Mouse (Mus musculus): Measurements from ENCODE around the gene Ifit1.
"Not testable (repeated sequence)": the region's sequence is repeated elsewhere in the genome, so short reads cannot be mapped to it uniquely, and the experiment has no call there.

The Ifit1 gene

GRCm38 (mm10) chr19:34640623-34641022 lies at the start of gene Ifit1, which contains the start of gene Ifit1bl2:
TSS of gene Ifit1 (plus strand) at chr19:34640871.
TSS of gene Ifit1bl2 (minus strand) at chr19:34640743.
- DNase-seq (ENCODE audit: low spot score), result no peak

DNA sequence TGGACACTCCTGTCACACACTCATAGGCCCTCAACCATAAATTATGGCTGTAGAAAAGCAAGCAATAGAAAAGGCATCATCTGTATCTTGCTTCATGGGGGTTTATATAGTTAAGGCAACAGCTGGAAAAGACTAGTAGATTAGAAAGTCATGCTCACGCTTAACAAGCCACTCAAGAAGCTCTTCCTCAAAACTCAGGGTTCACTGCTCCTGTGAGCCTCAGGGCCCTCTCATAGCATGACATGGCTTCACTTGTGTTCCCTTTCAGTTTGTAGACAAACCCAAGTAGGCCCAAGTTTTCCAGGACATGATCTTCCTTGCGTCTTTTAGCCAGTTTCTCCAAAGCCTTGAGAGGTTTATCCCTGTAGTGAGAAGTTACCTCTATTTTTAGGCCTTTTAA lies 47.2 kb upstream of the Ifit1 start:
- DNase-seq (ENCODE audit: low spot score), result no peak

- DNase-seq (ENCODE audit: low spot score), result not testable (repeated sequence)
Observed at GRCm38 (mm10) chr19:34594523-34594922, 46.1 kb upstream of the Ifit1 start.

DNA sequence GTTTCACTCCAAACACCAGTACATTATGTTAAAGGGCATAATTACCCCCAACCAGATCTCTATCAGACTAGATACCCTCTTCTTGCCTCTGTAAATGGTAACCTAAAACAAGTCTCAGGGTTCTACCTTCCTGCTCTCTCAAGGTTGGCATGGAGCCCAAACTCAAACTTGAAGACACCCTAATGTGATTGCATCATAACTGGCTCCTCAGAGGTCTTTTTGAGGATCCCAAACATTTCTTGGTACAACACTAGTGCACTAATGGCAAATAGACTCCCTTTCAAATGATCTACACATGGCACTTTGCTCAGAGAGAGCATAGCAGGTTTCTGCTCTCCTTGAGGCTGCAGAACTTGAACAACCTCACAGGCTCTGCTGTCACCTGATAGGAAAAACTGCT lies 43.9 kb upstream of the Ifit1 start:
- no peak for DNase-seq (ENCODE audit: low spot score)

DNA sequence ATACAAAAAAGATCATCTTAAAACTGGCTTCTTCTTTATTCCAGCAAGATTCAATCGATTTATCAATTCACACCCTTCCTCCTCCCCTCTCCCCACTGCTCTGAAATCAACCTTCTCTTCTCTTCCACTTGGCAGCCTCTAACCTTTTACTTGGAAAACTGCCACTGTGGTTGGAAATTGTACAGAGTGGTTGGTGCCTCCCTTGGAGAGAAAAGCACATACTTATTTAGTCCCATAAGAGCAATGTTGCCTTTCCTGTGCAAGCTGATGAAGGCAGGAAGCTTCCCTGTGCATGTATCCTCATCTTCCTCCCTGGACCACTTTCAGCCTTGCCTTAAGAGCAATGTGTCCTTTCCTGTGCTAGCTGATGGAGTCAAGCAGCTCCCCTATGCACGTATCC lies 42.3 kb upstream of the Ifit1 start:
- DNase-seq (ENCODE audit: low spot score), result peak; percentile 44

DNA sequence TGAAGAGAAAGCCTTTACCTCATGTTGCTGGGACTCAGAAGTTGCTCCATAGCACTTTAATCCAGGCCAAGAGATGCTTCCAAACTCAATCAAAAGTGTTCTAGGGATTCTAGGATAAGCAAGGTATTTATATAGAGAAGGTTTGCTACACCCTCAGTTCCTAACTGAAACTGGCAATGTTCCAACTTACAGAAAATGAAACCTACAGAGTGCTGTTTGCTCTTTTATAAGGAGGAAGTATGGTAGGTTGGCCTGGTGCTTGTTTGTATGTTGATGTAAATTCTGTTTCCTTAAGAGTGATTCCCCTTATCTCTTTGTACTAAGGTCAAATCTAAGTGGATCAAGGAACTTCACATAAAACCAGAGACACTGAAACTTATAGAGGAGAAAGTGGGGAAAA lies 41.4 kb upstream of the Ifit1 start:
- not testable (repeated sequence) for DNase-seq (ENCODE audit: low spot score)

GRCm38 (mm10) chr19:34601888-34602287 lies 38.8 kb upstream of the Ifit1 start, which contains the start of gene Ifit1bl1:
TSS of gene Ifit1bl1 (minus strand) at chr19:34601956.
- DNase-seq (ENCODE audit: low spot score), result not testable (repeated sequence)

DNA sequence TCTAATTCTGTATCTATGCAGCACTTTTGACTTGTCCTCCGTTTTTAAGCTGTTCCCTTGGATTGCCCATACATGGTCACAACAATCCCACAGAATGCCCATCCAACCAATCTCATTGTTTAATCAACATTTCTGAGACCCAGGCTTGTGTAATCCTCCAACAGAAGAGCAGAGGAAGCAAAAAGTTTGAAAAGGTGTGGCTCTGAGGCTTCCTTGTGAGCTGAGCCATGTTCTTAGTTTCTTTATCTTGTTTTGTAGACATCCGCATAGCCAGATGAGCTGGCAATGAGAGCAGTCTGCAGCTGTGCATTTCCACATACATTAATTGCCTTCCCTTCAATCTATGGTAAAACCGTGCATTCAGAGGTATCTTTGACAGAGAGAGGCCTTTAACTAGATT lies 35.2 kb upstream of the Ifit1 start:
- no peak for DNase-seq (ENCODE audit: low spot score)

- DNase-seq (ENCODE audit: low spot score), result not testable (repeated sequence)
Observed at GRCm38 (mm10) chr19:34607237-34608051, 33.2 kb upstream of the Ifit1 start, which contains the start of gene Ifit3b. TSS of gene Ifit3b (plus strand) at chr19:34607970.

DNA sequence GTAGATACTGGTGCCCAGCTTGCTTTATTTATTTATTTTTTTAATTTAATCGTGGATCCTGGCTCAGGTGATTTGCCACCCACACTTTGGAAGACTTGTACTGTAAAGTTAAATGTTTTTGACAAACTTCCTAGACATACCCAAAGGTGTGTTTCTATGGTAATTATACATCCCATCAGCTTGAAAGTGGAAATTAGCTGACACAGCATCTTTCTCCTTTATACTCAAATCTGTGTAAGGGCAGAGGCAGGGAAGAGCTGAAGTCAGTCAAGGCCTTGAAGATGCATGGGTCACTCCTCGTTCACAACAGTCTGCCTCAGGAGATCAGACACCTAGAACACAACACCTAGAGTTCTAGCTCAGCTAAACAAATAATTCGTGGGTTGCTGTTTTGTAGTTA lies 30.6 kb upstream of the Ifit1 start:
- DNase-seq (ENCODE audit: low spot score), result not testable (repeated sequence)

- DNase-seq (ENCODE audit: low spot score), result not testable (repeated sequence)
Observed at GRCm38 (mm10) chr19:34612243-34613001, 28.2 kb upstream of the Ifit1 start.

DNA sequence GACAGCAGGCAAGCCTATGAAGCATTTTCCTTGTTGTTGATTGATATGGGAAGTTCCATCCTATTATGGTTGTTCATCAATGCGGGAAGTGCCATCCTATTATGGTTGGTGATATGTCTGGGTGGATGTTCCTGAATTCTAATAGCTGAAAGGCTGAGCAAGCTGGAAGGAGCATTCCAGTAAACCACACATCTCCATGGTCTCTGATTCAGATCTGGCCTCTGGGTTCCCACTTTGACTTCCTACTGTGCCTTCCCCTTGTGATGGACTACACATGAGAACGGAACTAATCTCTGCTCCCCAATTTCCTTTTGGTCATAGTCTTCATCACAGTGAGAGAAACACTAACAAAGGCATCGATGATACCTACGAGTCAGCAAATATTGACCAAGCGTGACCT lies 19.8 kb upstream of the Ifit1 start:
- no peak for DNase-seq (ENCODE audit: low spot score)

DNA sequence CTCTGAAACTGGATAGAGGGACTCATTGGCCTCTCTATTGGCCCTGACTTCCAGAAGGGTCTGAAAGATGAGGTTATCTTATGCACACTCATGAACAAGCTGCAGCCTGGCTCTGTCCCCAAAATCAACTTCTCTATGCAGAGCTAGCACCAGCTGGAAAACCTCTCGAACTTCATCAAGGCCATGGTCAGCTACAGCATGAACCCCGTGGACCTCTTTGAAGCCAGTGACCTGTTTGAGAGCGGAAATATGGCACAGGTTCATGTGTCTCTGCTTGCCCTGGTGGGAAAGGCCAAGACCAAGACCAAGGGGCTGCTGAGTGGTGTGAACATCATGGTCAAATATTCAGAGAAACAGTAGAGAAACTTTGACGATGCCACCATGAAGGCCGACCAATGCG lies 16.9 kb upstream of the Ifit1 start:
- no peak for DNase-seq (ENCODE audit: low spot score)

- DNase-seq (ENCODE audit: low spot score), result no peak
Observed at GRCm38 (mm10) chr19:34624663-34625062, 16.0 kb upstream of the Ifit1 start.

DNA sequence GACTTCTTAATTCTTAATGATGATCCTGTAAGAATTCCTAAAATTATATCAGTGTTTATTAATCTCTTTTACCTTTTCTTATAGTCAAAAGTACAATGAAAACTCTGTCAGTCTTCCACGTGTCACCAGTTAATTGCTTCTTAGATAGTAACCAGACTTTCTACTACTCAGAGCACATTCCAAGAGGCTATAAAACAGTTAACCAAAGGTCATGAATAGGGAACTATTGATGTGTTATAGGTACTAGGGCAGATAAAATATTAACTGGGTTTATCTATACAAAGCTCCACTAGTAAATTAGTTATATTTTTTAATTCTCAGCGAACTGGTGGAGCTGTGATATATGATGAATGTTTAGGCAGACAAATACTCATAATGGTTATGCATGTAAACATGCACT lies 13.2 kb upstream of the Ifit1 start:
- DNase-seq (ENCODE audit: low spot score), result no peak

DNA sequence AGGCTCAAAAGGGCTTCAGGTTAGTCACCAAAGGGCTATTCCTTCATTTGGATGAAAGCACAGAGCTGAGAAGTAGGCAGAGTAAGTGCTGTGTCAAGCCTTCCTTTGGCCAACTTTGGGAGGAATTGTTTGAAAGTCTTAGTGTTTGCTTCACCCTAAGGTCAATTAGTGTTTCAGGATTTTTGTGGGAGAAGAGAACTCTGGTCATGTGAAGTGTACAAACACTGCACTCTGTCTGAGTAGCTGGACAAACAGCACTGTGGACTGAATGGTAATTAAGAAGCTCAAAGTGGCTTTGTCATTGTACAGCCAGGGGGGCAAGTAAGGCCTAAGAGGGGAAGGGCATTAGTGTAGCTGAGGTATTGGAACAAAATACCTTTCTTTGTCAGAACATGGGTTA lies 9.2 kb upstream of the Ifit1 start:
- no peak for DNase-seq (ENCODE audit: low spot score)

GRCm38 (mm10) chr19:34633484-34633883 lies 7.2 kb upstream of the Ifit1 start:
- no peak for DNase-seq (ENCODE audit: low spot score)

DNA sequence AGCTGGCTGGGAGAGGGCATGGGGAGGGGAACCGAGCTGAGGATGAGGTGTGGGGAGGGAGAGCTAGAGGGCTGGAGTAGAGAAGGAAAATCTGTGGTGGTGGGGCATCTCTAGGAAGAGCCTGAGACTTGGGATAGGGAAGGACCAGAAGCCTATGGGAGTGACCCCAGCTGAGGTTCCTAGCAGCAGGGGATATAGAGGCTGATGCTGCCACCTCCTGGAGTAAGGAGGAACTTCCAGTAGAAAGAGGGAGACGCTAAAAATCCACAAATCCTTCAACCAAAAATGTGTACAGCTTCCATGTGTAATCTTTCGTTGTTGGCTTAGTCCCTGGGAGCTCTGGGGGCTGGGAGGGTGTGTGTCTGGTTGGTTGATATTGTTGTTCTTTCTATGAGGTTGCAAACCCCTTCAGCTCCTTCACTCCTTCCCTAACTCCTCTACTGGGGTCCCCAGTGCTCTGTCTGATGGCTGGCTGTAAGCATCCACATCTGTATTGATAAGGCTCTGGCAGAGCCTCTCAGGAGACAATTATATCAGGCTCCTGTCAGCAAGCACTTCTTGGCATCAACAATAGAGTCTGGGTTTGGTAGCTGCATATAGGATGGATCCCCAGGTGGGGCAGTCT lies 3.6 kb upstream of the Ifit1 start:
- DNase-seq (ENCODE audit: low spot score), result peak; percentile 75

DNA sequence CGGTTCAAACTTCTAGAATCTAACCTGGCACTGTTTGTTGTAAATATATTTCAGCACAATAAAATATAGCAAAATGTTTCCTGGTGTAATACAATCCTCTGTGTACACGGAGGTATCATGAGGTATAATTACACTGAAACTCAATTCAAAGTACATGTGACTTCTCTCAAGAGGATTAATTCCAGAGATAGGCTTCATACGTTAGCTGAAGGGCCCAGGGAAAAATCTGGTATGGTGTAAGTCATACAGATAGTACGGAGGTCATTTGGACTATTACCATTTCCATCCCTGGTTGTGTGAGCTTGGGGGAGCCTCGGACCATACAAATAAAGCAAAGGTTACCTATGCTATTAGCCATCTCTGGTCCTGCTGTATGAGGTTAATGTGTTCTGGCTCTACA lies 1.9 kb downstream of the Ifit1 start:
- DNase-seq (ENCODE audit: low spot score), result no peak

- DNase-seq (ENCODE audit: low spot score), result not testable (repeated sequence)
Observed at GRCm38 (mm10) chr19:34647630-34648029, 7.0 kb downstream of the Ifit1 start.

DNA sequence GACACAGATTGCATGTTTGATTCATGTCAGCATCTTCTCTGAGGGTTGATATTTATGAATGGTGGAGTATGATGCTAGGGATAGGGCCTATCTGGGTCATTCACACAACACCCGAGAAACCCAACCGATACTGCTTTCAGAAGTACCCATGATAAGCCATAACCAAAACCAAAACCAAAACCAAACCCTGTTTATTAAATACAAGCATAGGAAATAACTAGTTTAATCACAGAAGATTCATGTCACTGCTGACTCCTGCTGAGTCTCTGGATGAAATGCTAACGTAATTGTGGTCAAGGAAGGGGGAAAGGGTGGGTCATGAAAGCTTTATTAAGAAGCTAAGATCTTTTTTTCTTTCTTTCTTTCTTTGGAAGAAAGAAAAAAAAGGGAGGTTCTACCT lies 9.6 kb downstream of the Ifit1 start:
- DNase-seq (ENCODE audit: low spot score), result no peak

- DNase-seq (ENCODE audit: low spot score), result no peak
Observed at GRCm38 (mm10) chr19:34650997-34651396, 10.3 kb downstream of the Ifit1 start.

All from testis, postnatal 10 days (tissue).